Comparison of ENCODE assay signal across 17 mouse cellular contexts in genomic region chr13:15742777-15743176, GRCm38 (mm10).
DNase-seq lines count a peak whose midpoint lies in the region; ATAC-seq and TF ChIP-seq lines count a peak whose summit lies in the region.
"Had no signal": no experiment of that assay in that cellular context is flagged by ENCODE, and none has a peak within 500 bp of the region (broad histone marks: within the 10 kb centered on the region; RNA-seq: fewer than 3 reads in every experiment).

No protein-coding gene starts in this region.

- H3K27ac ChIP-seq in forebrain, postnatal 0 days (ENCODE audit: low read depth, low read length), result no peak overlapping the region
- H3K27ac ChIP-seq in forebrain, embryonic 15.5 days (replicated peaks), result no peak overlapping the region
- peak overlapping the region; percentile 17 to 45; a peak in 1 of 4 replicates for H3K27ac ChIP-seq in heart, embryonic 14.5 days (replicated peaks in 1 of 2; ENCODE audit: control insufficient read depth in 1 of 2, insufficient read depth in 1 of 2, low read depth in 2 of 2, low read length in 2 of 2)
- H3K27ac ChIP-seq: forebrain, embryonic 12.5 days; hindbrain, embryonic 10.5 days; liver, embryonic 13.5 days; midbrain, embryonic 12.5 days had no signal

- H3K4me1 ChIP-seq in forebrain, postnatal 0 days (ENCODE audit: insufficient read depth), result no peaks in the 10 kb centered on the region
- H3K4me1 ChIP-seq in forebrain, embryonic 15.5 days, result peaks cover 15% of the 10 kb centered on the region
- 0 out of 4 replicates have a peak, but pooled peaks cover 0 to 3% of the 10 kb centered on the region in 2 experiments for H3K4me1 ChIP-seq in heart, embryonic 14.5 days (ENCODE audit: control insufficient read depth in 2 of 2, insufficient read depth in 2 of 2, low read length in 2 of 2)
- H3K4me1 ChIP-seq: hindbrain, embryonic 10.5 days; liver, embryonic 13.5 days; midbrain, embryonic 12.5 days had no signal

- no peaks in the 10 kb centered on the region for H3K27me3 ChIP-seq in forebrain, postnatal 0 days (ENCODE audit: insufficient read depth, low read length)
- no peaks in the 10 kb centered on the region for H3K27me3 ChIP-seq in forebrain, embryonic 15.5 days
- no peaks in the 10 kb centered on the region for H3K27me3 ChIP-seq in heart, embryonic 14.5 days (ENCODE audit: control insufficient read depth, insufficient read depth, low read length)
- H3K27me3 ChIP-seq: forebrain, embryonic 12.5 days; liver, embryonic 13.5 days; midbrain, embryonic 12.5 days had no signal

- H3K4me3 ChIP-seq in forebrain, postnatal 0 days (ENCODE audit: low read depth, low read length), result no peak overlapping the region
- H3K4me3 ChIP-seq in forebrain, embryonic 15.5 days, result no peak overlapping the region
- no peak overlapping the region for H3K4me3 ChIP-seq in heart, embryonic 14.5 days (ENCODE audit: control insufficient read depth in 1 of 2, insufficient read depth in 1 of 2, low read depth in 1 of 2, low read length in 2 of 2)
- H3K4me3 ChIP-seq: forebrain, embryonic 12.5 days; hindbrain, embryonic 10.5 days; liver, embryonic 13.5 days; midbrain, embryonic 12.5 days had no signal

- H3K9ac ChIP-seq in forebrain, postnatal 0 days, result no peak overlapping the region
- H3K9ac ChIP-seq in forebrain, embryonic 15.5 days (replicated peaks), result no peak overlapping the region
- no peak overlapping the region for H3K9ac ChIP-seq in heart, embryonic 14.5 days (ENCODE audit: low read length)
- H3K9ac ChIP-seq: forebrain, embryonic 12.5 days; liver, embryonic 13.5 days; midbrain, embryonic 12.5 days had no signal

- H3K9me3 ChIP-seq in forebrain, postnatal 0 days (ENCODE audit: low read length), result no peaks in the 10 kb centered on the region
- H3K9me3 ChIP-seq in forebrain, embryonic 15.5 days, result no peaks in the 10 kb centered on the region
- peaks cover 8% of the 10 kb centered on the region; the same call in 1 of the 2 replicates for H3K9me3 ChIP-seq in heart, embryonic 14.5 days (ENCODE audit: control insufficient read depth, low read length)
- H3K9me3 ChIP-seq: liver, embryonic 13.5 days had no signal

- ATAC-seq in forebrain, postnatal 0 days, result peak; percentile 51
- no peak for ATAC-seq in forebrain, embryonic 15.5 days (replicated peaks)
- no peak for ATAC-seq in heart, embryonic 14.5 days (ENCODE audit: insufficient number of reproducible peaks, insufficient read depth, low FRiP score, low read depth)
- ATAC-seq in monocyte, adult 5-6 weeks (replicated peaks; ENCODE audit: insufficient number of reproducible peaks, low FRiP score, low TSS enrichment, poor library complexity, severe bottlenecking), result no peak

- TF ChIP-seq CTCF in forebrain, postnatal 0 days (IDR thresholded peaks at IDR 0.05; ENCODE audit: low read depth), result no peak

- intact Hi-C loops in heart, postnatal 14 days (cut with DNase I), result loop anchor here (10.0 kb wide), 1 partner anchor 278 kb away; the partner anchor contains the start of gene Gli3

- no peak overlapping the region for H3K4me2 ChIP-seq in forebrain, postnatal 0 days (ENCODE audit: low read depth)
- no peak overlapping the region for H3K4me2 ChIP-seq in forebrain, embryonic 15.5 days (replicated peaks)
- H3K4me2 ChIP-seq in heart, embryonic 14.5 days (ENCODE audit: low read length), result no peak overlapping the region
- H3K4me2 ChIP-seq: forebrain, embryonic 12.5 days; liver, embryonic 13.5 days; midbrain, embryonic 12.5 days had no signal

- H3K36me3 ChIP-seq in forebrain, postnatal 0 days (ENCODE audit: insufficient read depth), result no peaks in the 10 kb centered on the region
- H3K36me3 ChIP-seq in forebrain, embryonic 15.5 days, result no peaks in the 10 kb centered on the region
- H3K36me3 ChIP-seq in heart, embryonic 14.5 days (ENCODE audit: control insufficient read depth, insufficient read depth, low read length), result no peaks in the 10 kb centered on the region
- H3K36me3 ChIP-seq: forebrain, embryonic 12.5 days; hindbrain, embryonic 10.5 days; liver, embryonic 13.5 days; midbrain, embryonic 12.5 days had no signal

- DNase-seq in forebrain, postnatal 0 days, result peak; percentile 14
- no peak for DNase-seq in heart, postnatal 14 days
- DNase-seq in 3T3-L1 (ENCODE audit: low read depth, low spot score), result peak; percentile 50
- DNase-seq in fibroblast of lung, adult 2 months (ENCODE audit: low read depth), result peak; percentile 44
- DNase-seq in adrenal gland, adult 18-20 months (ENCODE audit: low spot score in 2 of 2), result no peak
- DNase-seq: cerebellum, postnatal 25 days; kidney, postnatal 14 days; liver, embryonic 13.5 days; lung, postnatal 36 days; right cerebral cortex, adult 18-20 months; thymus, postnatal 4 days had no signal

- 38% methylated on average over 4 of the region's 4 CpGs for WGBS in forebrain, postnatal 0 days
- WGBS in forebrain, embryonic 15.5 days, result 58% methylated on average over 4 of the region's 4 CpGs
- WGBS in heart, embryonic 14.5 days, result 55% methylated on average over 4 of the region's 4 CpGs

Comparison
In these comparisons a context has a peak if more than half of its experiments do, and no peak if none do; other contexts are left out.
1. DNase-seq: peak in forebrain, postnatal 0 days (single experiment), 3T3-L1 (single experiment) and fibroblast of lung, adult 2 months (single experiment); none in heart, postnatal 14 days (0 of 2) and adrenal gland, adult 18-20 months (0 of 2).
2. H3K27ac ChIP-seq: peak in heart, embryonic 14.5 days (2 of 2); none in forebrain, postnatal 0 days (single experiment) and forebrain, embryonic 15.5 days (single experiment).